Mouse (Mus musculus) cerebellum, postnatal 14 days (tissue): ENCODE measurements around the gene Rnf17.

Experiments used
- DNase-seq, 2 experiments: peaks; one replicate each; pipeline ENCODE4 v3.0.0; 2021; ENCODE audit warnings: mixed read lengths in 2 of 2

The Rnf17 gene

DNA sequence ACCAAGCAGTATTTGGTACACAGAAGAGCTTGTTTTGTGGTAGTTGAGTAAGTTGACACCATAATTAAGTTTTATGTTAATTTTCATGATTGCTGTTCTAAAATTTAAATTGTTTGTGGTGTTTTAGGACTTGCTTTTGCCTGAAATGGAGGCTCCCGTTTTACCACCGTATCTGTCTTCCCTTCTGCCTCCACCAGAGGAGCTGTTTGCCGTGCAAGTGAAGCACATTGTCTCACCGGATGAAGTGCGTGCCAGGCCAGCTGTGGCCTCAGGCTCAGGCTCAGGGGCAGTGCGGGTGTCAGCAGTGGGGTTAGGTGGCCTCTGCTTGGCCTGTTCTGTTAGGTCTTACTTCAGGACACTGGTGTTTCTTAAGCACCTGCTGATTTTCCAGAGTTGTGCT lies 109.7 kb downstream of the Rnf17 start:
- peak in 1 of 2 experiments; percentile 24 for DNase-seq

DNA sequence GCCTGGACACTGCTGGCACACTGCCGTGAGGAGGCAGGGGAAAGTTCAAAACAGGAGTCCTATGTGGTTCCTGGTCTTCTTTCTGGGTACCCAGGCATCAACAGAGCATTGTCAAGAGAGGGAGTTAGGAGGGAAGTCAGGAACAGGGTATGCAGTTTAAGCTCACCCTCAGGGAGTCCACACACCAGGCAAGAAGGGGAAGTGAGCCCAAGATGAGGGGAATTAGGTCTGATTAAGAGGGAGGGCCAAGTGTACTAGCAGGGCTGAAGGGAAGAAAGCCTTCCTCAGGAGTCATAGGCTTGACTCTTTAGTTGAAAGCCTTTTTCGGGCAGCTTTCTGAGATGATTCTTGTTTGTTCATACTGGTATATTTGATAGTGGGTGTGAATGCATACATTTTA lies 112.4 kb downstream of the Rnf17 start:
- no peak for DNase-seq

DNA sequence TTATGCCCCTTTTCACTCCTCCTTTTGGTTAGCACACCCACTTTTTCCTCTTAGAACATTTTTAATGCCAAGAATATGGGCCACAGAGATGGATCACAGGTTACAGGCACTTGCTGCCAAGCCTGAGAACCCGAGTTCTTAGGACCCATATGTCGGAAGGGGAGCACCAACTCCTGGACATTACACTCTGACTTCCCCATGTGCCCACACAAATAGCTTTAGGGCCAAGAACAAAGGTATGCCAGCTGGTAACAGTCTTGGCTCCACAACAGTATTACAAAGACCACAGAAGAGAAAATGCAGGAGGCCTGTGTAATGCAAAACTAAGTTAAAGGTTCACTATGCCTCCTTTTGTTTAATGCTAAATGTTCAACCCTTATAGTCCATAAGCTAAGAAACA lies 128.4 kb downstream of the Rnf17 start:
- no peak for DNase-seq

DNA sequence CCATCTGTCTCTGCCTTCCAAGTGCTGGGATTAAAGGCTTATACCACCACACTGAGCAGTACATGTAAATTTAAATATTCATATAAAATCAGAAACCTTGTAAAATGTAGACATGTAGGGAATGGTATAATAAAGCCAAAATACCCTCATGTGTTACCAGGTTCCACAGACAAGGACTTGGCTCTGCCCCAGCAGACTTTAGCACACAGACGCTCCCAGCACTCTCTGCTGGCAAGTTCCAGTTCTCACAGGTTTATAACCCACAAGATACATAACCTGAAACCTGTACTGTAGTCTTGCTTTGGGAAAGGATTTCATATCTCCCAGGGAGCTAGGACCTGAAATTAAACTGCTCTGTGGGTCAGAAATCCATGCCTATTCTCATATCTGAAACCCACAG lies 142.6 kb downstream of the Rnf17 start:
- peak; percentile 20 to 36 for DNase-seq

DNA sequence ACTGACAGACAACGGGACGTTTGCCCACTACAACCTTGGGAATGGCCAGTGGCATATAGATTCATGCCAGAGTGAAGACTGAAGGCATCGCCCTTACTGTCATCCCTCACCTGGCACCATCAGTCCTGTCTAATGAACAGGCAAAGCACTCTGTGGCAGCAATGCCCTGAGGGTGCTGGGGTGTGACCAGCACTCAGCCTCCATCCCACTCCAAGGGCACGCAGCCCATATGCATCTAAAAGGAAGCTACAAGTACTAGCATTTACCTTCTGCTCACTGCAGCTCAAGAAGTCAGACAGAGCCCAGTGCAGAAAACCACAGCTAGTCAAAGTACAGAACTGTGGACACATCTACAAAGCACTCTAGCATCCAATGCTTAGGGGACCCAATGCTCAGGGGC lies 143.1 kb downstream of the Rnf17 start:
- no peak for DNase-seq

DNA sequence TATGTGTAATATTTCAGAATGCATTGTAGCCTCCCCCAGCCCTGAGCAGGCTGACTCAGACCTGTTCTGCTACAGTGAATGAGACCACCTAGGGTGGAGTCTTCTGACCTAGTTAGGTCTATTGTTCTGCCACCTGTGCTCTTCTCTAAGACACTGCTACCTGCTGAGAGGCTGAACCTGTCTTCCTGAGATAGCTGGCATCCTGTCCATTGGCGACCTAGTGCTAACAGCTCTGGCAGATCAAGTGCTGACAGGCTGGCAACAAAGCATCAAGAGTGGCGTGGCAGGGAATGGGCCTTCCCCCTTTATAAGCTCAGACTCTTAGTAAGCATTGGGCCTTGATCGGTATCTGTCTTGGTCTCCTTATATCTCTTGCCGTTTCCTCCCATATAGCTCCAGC lies 148.6 kb downstream of the Rnf17 start:
- peak; percentile 78 to 79 for DNase-seq

DNA sequence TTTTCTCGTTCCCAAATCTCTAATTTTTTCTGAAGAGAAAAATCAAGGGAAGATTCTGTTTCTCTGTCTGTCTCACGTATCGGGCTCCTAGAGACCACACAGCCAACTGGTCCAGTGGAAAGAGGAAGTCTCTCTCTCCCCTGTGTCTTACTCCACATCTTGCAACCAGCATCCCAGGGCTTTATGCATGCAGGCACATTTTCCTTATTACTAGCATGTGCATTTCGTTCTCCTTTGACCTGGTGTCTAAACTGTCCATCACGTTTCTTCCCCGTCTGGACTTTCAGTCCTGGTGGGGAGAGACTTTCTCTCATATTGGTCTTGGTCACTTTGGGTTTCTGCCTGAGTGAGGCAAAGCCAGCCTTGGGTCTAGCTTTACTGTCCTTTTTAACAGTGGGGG lies 150.5 kb downstream of the Rnf17 start:
- no peak for DNase-seq

DNA sequence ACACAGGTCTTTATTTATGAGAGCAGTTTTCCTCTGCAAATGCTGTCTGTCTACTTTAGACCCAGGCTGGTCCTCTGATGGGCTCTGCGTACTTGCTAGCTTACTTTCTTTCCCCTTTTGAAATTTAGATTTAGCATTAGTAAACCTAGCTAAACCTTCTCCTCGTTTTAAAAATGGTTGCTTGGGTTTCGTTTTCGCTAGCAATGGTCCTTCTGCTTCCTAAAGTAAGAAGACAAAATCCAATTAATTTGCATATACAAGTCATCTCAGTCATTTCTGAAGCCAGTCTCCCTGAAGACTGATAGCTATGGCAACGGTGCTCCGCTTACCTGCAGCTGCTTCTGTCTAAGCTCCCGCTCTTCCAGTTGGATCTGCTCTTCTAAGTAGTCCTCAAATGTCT lies 150.9 kb downstream of the Rnf17 start:
- no peak for DNase-seq

DNA sequence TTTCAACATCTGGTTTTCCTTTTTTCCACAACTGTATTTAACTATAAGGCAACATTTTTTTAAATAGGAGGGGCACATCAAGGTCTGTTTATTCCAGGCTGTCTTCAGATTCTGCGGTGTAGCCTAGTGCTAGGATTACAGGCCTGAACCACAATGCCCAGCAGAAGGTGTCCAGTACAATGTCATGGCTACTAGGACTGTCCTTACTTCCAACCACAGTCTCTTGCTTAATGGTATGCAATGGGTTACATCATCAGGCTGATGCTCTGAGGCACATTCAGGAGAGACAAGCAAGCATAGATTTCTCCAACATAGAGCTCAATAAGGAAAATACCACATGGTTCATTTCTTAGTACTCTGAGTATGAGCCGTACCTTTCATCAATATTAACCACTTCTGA lies 152.3 kb downstream of the Rnf17 start:
- no peak for DNase-seq

DNA sequence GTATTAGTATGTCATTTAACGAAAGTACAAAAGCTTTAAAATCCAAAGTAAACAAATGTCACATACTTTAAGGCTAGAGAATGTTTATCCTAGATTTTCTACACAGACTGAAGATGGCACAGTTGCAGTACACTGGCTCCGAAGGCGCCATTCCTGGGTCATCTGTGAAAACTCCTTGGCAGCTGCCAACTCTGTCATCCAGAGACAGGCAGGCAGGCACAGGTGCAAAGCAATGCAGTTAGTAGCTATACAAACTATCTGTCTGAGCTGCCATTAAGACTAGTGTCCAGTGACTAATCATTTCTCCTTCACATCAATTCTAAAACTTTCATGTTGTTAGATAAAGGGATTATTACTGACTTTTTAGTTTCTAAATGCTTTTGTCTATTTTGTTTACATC lies 156.8 kb downstream of the Rnf17 start:
- no peak for DNase-seq

DNA sequence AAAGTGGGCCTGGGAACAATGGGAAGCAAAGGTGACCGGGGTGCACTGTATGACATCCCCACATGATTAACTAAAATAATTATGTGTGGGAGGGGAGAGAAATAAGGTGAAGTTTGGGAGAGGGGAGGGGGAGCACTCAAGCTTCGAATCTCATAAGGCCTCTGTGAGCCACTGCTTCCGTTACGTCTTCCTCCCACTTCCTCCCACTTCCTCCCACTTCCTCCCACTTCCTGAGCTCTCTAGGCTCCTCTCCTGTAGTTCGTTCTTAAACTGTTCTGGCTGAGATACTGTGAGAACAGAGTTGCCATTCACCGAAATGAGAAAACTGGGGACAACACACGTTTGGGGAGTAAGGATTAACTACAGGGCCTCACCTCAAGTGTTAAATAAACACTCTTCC lies 165.1 kb downstream of the Rnf17 start:
- DNase-seq, result no peak

DNA sequence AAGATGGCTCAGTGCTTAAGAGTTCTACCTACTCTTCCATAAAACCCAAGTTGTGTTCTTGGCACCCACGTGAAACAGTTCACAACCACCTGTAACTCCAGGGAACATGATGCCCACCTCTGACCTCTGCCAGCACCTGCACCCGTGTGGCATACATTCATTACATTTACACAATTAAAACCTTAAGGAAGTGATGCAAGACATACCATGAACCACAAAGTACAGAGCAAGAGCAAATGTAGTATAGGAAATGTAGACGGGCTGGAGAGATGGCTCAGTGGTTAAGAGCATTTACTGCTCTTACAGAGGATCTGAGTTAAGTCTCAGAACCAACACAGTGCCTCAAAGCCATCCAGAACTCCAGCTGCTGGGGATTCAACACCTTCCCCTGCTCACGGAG lies 166.7 kb downstream of the Rnf17 start:
- no peak for DNase-seq

DNA sequence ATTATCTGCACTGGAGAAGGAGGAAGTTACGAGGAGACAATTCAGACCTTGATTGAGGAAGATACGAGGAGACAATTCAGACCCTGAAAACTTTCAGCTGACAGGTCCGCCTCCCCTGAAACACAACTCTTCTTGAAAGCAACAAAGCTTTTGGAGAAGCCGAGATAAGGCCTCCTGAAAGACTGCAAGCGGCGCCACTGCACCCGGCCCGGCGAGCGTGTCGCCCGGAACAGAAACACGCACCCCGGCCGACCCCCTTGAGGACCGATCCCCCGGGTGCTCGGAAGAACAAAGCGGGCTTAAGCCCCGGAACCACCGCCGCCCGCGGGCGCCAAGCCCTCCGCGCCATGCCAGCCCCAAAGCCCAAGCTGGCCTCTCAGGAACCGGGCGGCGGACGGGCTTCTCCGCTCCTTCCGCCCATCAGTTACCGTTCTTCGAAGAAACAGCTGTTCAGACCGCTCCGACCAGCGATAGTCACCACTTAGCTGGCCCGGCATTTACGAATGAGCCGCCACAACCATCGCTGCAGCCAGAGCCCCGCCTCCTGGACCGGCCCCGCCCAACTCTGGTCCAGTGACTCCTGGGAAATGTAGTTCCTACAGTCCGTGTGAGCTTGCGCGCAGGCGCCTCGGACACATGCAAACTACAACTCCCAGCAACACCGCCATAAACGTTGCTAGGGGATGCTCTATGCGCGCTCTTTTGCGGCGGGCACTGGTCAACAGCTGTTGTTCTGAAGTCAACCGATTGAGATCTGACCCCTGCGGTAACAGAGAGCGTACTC lies 169.1 kb downstream of the Rnf17 start:
- peak; percentile 96 for DNase-seq

DNA sequence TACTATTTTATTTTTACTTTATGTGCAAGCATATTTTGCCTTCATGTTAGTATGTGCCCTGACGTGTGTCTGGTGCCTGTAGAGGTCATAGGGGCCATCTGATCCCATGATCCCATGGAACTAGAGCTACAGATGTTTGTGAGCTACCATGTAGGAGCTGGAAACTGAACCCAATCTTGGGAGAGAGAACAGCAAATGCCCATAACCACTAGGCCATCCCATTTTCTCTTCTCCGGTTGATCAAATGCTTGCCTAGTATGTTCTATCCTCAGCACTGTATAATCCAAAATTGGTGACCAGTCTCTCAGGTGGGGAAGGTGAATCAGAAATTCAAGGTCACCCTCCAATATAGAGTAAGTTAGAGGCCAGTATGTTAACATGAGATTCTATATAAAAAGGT lies 170.2 kb downstream of the Rnf17 start:
- DNase-seq, result no peak
